Mouse (Mus musculus): ENCODE measurements around the gene Cst11.

GRCm38 (mm10) chr2:148763648-148764388 is 7.5 kb downstream of the Cst11 start:
- TF ChIP-seq CTCF (IDR thresholded peaks at IDR 0.05; ENCODE audit: borderline replicate concordance, extremely low read depth, insufficient read depth, insufficient read length) = no peak
- no peak for TF ChIP-seq POLR2A (IDR thresholded peaks at IDR 0.05; ENCODE audit: borderline replicate concordance, extremely low read depth, insufficient read depth, insufficient read length, poor library complexity, severe bottlenecking)
